Mouse (Mus musculus): Measurements from ENCODE around the gene Piezo1.

GRCm38 (mm10) chr8:122512392-122512791 is 38.7 kb downstream of the Piezo1 start:
- TF ChIP-seq CTCF (IDR thresholded peaks at IDR 0.05; ENCODE audit: control insufficient read depth, insufficient read depth, insufficient replicate concordance, low read depth, low read length) (no peak), POLR2A (IDR thresholded peaks at IDR 0.05; ENCODE audit: control insufficient read depth, low read depth, low read length) (no peak)

Data from testis, adult 2 months (tissue).